Mouse (Mus musculus) liver, embryonic 16.5 days (tissue): ENCODE measurements around the gene Mansc1. TPM values are rescaled to one million over a fixed set of nuclear protein-coding genes. Genes with fewer than 3 reads are reported as not detected.
A peak's percentile ranks its signal among the peaks of the same experiment; 100 is the strongest.

Source experiments
- ATAC-seq: fragments of 200-750 bp; cut with Nextera tagmentation; 2 replicates; pipeline ENCODE4 v1.8.0; 2017; ENCODE audit warnings: low read depth, mild to moderate bottlenecking, moderate number of reproducible peaks, moderate library complexity
- H3K27ac ChIP-seq: fragments of 300-500 bp; sonication (generic); 2 replicates; pipeline ENCODE4 v1.5.1; 2014; ENCODE audit warnings: mild to moderate bottlenecking, low read length
- H3K27me3 ChIP-seq: fragments of 300-500 bp; sonication (generic); 2 replicates; pipeline ENCODE4 v1.6.1; 2014; ENCODE audit warnings: low read depth, low read length, mixed read lengths; ENCODE audit not compliant: control insufficient read depth, insufficient read depth
- H3K36me3 ChIP-seq: fragments of 300-500 bp; sonication (generic); 2 replicates; pipeline ENCODE4 v1.6.1; 2014; ENCODE audit warnings: mild to moderate bottlenecking; ENCODE audit not compliant: control insufficient read depth, insufficient read depth
- H3K4me1 ChIP-seq: fragments of 300-500 bp; sonication (generic); 2 replicates; pipeline ENCODE4 v1.6.1; 2014; ENCODE audit warnings: low read depth, low read length, mixed read lengths; ENCODE audit not compliant: control insufficient read depth
- H3K4me2 ChIP-seq: fragments of 300-500 bp; sonication (generic); 2 replicates; pipeline ENCODE4 v1.6.1; 2014; ENCODE audit warnings: low read depth, low read length, mixed read lengths
- H3K4me3 ChIP-seq: fragments of 300-500 bp; sonication (generic); 2 replicates; pipeline ENCODE4 v1.5.1; 2014; ENCODE audit warnings: low read depth, mild to moderate bottlenecking, low read length
- H3K9ac ChIP-seq: fragments of 300-500 bp; sonication (generic); 2 replicates; pipeline ENCODE4 v1.6.1; 2014; ENCODE audit warnings: low read depth, low read length
- H3K9me3 ChIP-seq: fragments of 300-500 bp; sonication (generic); replicated peaks from 2 replicates; pipeline ENCODE4 v1.6.1; 2016; ENCODE audit warnings: low read length; ENCODE audit not compliant: control insufficient read depth
- WGBS: fragments of 180-500 bp; shearing (Covaris S2); extraction: QIAGEN DNeasy Blood & Tissue Kit; methylation state at CpG from one replicate; pipeline ENCODE4 v1.1.7; 2014; ENCODE audit not compliant: insufficient replicate concordance; 5-methylcytosine and 5-hydroxymethylcytosine counted together
- polyA plus RNA-seq: library from polyadenylated mRNA; unstranded; fragments of >200 nt; fragmentation: Nextera tagmentation; extraction: Ambion mirVana; gene quantifications from 2 replicates; pipeline ENCODE4 v1.2.1, GENCODE M21; 2015

Gene Mansc1
- polyA plus RNA-seq, 1 experiment from 2014 or later = 0.80 TPM

DNA sequence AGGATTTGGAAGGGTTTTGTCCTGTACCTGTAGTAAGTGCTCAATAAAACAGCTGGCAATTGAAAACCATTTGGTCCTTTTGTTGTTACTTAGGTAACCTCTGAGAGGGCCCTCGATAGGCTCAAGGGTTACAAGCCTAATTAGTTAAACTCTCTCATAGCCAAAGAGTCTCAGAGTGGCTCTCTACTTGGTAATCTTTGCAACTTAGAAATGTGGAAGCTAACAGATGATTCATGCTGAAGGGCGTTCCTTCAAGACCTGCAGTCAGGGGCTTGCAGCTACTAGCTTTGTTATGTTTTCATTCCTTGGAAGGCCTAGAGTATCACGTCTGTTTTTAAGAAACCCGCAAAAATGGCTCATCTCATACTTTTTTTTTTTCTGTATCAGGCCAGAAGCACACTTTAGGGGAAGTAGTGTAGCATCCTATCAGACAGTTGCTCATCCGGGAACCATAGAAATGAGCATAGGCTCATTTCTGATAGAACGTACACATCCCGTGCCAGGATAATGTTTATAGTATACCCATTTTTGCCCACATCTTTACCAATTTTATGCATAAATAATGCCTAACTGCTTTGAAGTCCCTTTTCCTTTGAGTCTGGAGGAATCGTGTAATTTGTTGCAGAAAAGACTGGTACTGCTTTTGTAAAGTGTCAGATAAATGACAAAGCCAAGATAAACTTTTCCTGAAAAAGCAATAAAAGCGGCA is 9.6 kb upstream of the Mansc1 start:
- peak overlapping the region; percentile 82 for H3K27ac ChIP-seq

DNA sequence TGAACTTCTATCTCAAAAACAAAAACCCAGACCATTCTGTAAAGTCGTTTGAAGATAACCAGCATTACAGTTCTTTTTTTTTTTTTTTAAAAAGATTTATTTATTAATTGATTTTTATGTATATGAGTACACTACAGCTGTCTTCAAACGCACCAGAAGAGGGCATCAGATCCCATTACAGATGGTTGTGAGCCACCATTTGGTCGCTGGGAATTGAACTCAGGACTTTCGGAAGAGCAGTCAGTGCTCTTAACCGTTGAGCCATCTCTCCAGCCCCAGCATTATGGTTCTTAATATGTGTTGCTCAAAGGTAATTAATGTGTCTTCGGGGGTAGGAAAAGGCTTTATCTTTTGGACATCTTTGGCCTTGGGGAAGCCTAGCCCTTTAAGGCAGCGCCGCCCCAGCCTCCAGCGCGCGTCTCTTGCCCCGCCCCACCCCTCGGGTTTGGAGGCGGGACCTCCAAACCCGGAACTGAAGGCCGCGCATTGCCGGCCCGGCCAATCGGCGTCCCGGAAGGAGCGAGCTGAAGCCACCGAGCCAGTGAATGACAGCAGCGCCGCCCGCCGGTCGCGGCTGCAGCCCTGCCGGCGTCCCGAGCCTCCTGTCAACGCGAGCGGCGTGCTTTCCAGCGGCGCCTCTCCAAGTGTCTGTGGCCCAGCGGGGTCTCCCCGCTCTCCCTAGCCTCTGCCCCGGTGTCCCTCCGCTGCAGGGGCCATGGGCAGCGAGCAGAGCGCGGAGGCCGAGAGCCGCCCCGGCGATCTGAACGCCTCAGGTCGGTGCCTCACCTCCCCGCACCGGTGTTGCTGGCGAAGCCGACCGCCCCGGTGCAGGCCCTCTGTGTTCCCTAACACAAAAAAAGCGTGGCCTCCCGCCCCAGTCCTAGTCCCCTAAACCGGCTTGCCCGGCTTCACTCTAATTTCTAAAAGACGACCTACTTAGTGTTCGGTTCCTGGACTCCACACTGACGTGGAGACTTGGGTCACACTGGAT is 8.5 kb upstream of the Mansc1 start:
- ATAC-seq = peak; percentile 99
- no peaks in the 10 kb centered on the region for H3K27me3 ChIP-seq
- peak overlapping the region; percentile 82 for H3K27ac ChIP-seq
- H3K9ac ChIP-seq = peak overlapping the region; percentile 94
- 3% methylated on average over 65 of the region's 65 CpGs for WGBS
- H3K36me3 ChIP-seq = no peaks in the 10 kb centered on the region
- H3K9me3 ChIP-seq = no peaks in the 10 kb centered on the region
- peaks cover 6% of the 10 kb centered on the region for H3K4me1 ChIP-seq
- H3K4me3 ChIP-seq = peak overlapping the region; percentile 93
- H3K4me2 ChIP-seq = peak overlapping the region; percentile 94

More for the DNA sequence above, 9.6 kb upstream of the Mansc1 start:
- H3K27me3 ChIP-seq = no peaks in the 10 kb centered on the region
- H3K4me3 ChIP-seq = peak overlapping the region; percentile 93
- peak overlapping the region; percentile 94 for H3K9ac ChIP-seq
- WGBS = 37% methylated on average over 9 of the region's 9 CpGs
- peak overlapping the region; percentile 94 for H3K4me2 ChIP-seq
- ATAC-seq = no peak
- H3K4me1 ChIP-seq = peaks cover 6% of the 10 kb centered on the region
- no peaks in the 10 kb centered on the region for H3K36me3 ChIP-seq
- H3K9me3 ChIP-seq = no peaks in the 10 kb centered on the region

DNA sequence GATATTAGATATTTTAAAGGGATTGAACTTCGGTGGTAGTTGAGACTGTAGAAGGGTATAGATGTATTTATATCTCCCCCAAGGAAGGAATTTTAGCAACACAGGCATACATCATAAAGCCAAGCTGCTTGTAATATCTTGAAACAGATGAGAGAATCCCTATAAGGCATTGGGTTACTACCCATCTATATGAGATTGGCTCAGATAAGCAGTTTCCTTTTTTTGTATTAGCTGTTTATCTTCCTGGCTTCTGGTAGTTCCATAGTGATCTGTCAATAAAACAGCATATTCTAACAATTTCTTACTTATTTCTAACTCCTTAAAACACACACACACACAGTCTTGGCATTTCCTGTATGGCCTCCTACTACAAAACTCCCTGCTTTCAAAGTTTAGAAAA is 7.6 kb upstream of the Mansc1 start:
- H3K4me2 ChIP-seq = no peak overlapping the region
- H3K4me1 ChIP-seq = peaks cover 6% of the 10 kb centered on the region
- no peaks in the 10 kb centered on the region for H3K27me3 ChIP-seq
- no peak overlapping the region for H3K27ac ChIP-seq
- H3K9me3 ChIP-seq = no peaks in the 10 kb centered on the region
- no peak overlapping the region for H3K4me3 ChIP-seq
- H3K9ac ChIP-seq = no peak overlapping the region
- WGBS = 76% methylated on average over 1 of the region's 1 CpGs
- H3K36me3 ChIP-seq = no peaks in the 10 kb centered on the region
- no peak for ATAC-seq

DNA sequence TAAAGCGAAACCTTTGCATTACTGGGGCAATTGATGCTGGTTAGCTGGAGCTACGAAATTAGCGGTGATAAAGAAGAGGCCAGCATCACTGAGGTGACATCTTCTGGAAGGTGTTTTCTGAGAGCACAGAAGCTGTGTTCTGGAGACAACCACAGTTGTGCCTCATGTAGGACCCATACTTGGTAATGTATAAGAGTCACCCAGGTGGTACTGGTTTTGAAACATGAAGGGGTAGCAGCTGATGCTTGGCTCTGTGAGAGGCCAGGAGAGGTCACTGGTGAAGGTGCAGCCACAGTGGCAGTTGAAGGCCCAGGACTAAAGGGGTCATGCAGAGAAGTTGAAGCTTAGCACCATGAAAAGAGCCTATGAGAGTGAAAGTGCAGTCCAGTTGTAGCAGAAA is 6.9 kb upstream of the Mansc1 start, which contains the start of gene Borcs5:
Gene Borcs5, plus strand, starts transcription at position 301 of the 400 bp plus-strand sequence.
- Histone ChIP-seq H3K9me3 (no peaks in the 10 kb centered on the region), H3K9ac (no peak within 1 kb of the TSS), H3K4me3 (no peak within 1 kb of the TSS), H3K27me3 (no peaks in the 10 kb centered on the region), H3K4me2 (no peak within 1 kb of the TSS), H3K4me1 (peaks cover 6% of the 10 kb centered on the region), H3K36me3 (no peaks in the 10 kb centered on the region), H3K27ac (no peak within 1 kb of the TSS)
- ATAC-seq = no peak
- WGBS = 60% methylated on average over 3 of the region's 3 CpGs

DNA sequence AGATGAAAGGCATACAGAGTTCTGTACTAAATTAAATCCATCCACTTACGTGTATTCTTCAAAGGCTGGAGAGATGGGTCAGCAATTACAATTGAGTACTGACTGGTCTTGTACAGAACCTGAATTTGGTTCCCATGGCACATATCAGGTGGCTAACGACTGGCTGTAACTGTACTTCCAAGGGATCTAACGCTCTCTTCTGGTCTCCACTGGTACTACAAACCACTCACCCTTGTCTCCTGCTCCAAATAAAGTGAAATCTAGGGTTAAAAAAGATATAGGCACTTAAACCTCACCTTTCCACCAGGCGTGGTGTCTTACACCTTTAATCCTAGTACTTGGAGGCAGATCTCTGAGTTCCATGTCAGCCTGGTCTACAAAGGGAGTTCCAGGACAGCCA is 4.2 kb upstream of the Mansc1 start:
- H3K36me3 ChIP-seq = no peaks in the 10 kb centered on the region
- no peak overlapping the region for H3K4me3 ChIP-seq
- H3K9me3 ChIP-seq = no peaks in the 10 kb centered on the region
- H3K4me1 ChIP-seq = peaks cover under 1% of the 10 kb centered on the region
- peaks cover 14% of the 10 kb centered on the region for H3K27me3 ChIP-seq
- no peak overlapping the region for H3K27ac ChIP-seq
- 57% methylated on average over 4 of the region's 4 CpGs for WGBS
- ATAC-seq = no peak
- H3K4me2 ChIP-seq = no peak overlapping the region
- no peak overlapping the region for H3K9ac ChIP-seq

DNA sequence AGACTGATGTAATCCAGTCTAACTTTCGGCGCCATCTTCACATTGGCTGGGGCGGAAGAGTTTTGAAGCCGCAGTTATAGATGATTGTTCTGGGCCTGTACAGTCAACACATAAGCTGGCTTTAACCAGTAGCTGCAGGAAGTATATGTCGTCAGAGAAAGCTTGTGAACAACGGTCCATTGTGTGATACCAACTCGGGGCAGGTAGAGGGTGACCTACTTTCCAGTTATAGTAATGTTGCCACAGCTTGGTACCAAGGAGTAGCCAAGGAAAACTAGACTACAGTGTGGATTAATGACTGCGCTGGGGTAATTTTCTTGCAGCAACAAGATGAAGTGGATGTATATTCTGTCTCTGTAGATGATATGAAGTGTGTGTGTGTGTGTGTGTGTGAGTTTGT is 1.3 kb upstream of the Mansc1 start:
- Histone ChIP-seq H3K27ac (no peak overlapping the region), H3K4me1 (no peaks in the 10 kb centered on the region), H3K9ac (no peak overlapping the region), H3K36me3 (no peaks in the 10 kb centered on the region), H3K4me2 (no peak overlapping the region), H3K4me3 (no peak overlapping the region), H3K9me3 (no peaks in the 10 kb centered on the region), H3K27me3 (peaks cover 19% of the 10 kb centered on the region)
- WGBS = 63% methylated on average over 8 of the region's 8 CpGs
- ATAC-seq = no peak

DNA sequence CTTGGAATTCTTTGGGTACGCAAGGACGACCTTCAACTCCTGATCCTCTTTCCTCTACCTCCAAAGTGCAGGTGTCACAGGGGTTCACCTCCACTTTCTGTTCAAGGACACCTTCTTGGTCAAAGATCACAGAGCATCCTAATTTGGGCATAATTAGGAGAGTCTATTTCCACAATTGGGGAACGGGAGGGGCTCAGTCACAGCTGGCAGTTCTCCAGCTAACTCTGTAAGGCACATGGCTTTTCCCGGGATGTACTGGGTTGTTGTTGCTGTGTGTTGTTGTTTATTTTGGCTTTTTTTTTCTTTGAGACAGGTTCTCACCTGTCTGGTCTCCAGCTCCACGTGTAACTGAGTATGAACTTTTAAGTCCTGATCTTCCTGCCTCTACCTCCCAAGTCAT is 468 bp upstream of the Mansc1 start:
- Histone ChIP-seq H3K9ac (no peak overlapping the region), H3K4me3 (no peak overlapping the region), H3K9me3 (no peaks in the 10 kb centered on the region), H3K4me2 (peak overlapping the region; percentile 70), H3K27me3 (peaks cover 19% of the 10 kb centered on the region), H3K36me3 (no peaks in the 10 kb centered on the region), H3K4me1 (no peaks in the 10 kb centered on the region), H3K27ac (no peak overlapping the region)
- WGBS = 55% methylated on average over 5 of the region's 5 CpGs
- no peak for ATAC-seq

DNA sequence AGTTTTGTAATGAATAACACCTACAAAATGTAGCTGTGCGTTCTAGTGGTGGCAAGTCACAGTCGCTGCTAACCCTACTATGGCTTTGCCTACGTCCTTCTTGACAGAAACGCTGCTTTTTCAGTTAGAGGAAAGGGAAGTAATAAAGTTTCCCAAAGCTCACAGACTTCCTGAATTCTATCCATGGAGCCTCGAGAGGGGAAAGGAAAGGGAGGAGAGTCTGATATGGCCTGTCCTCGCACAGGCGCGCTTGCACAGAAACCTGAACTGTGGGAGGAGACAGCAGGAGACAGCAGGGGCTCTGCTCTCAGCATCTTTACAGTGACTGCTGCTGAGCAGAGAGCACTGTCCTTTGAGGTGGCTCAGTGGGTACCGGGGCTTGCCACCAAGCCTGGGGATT is 1.8 kb downstream of the Mansc1 start:
- Histone ChIP-seq H3K4me2 (no peak overlapping the region), H3K9ac (no peak overlapping the region), H3K9me3 (no peaks in the 10 kb centered on the region), H3K4me3 (no peak overlapping the region), H3K4me1 (no peaks in the 10 kb centered on the region), H3K36me3 (no peaks in the 10 kb centered on the region), H3K27ac (no peak overlapping the region), H3K27me3 (peaks cover 19% of the 10 kb centered on the region)
- no peak for ATAC-seq
- 44% methylated on average over 9 of the region's 9 CpGs for WGBS

DNA sequence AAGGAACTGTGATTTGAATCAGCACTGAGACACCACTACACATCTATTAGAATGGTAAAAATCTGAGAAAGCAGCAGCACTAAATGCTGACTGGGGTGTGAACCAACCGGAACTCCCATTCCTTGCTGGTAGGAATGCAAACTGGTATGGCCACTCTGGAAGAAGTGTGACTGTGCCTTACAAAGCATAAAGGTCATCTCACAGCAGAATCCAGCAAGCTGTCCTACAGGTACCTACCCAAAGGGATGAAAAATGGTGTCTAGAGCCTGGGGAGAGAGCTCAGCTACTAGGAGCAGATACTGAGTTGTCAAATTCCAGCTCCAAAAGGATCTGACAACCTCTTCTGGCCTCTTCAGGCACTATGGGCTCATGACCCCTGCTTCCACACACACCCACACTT is 5.7 kb downstream of the Mansc1 start:
- peaks cover 6% of the 10 kb centered on the region; the same call in 1 of the 2 replicates for H3K27me3 ChIP-seq
- ATAC-seq = no peak
- no peak overlapping the region for H3K4me3 ChIP-seq
- H3K9ac ChIP-seq = no peak overlapping the region
- H3K27ac ChIP-seq = no peak overlapping the region
- no peaks in the 10 kb centered on the region for H3K36me3 ChIP-seq
- no peak overlapping the region for H3K4me2 ChIP-seq
- H3K9me3 ChIP-seq = no peaks in the 10 kb centered on the region
- WGBS = 75% methylated on average over 1 of the region's 1 CpGs
- no peaks in the 10 kb centered on the region for H3K4me1 ChIP-seq
